Mouse (Mus musculus) hindbrain, postnatal 0 days (tissue): Measurements from ENCODE around the gene Zfp276. TPM values are rescaled to one million over a fixed set of nuclear protein-coding genes. Genes with fewer than 3 reads are reported as not detected.
"Not testable (repeated sequence)": the region's sequence is repeated elsewhere in the genome, so short reads cannot be mapped to it uniquely, and the experiment has no call there.

ENCODE experiments used
- ATAC-seq: fragments of 200-750 bp; cut with Nextera tagmentation; 2 replicates; pipeline ENCODE4 v1.8.0; 2017; ENCODE audit warnings: mild to moderate bottlenecking, moderate TSS enrichment, moderate library complexity
- DNase-seq: peaks from one replicate; pipeline ENCODE4 v3.0.0-alpha.2; 2015; ENCODE audit warnings: low spot score
- H3K27ac ChIP-seq: fragments of 300-500 bp; sonication (generic); 2 replicates; pipeline ENCODE4 v1.5.1; 2014; ENCODE audit warnings: mild to moderate bottlenecking
- H3K27me3 ChIP-seq: fragments of 300-500 bp; sonication (generic); 2 replicates; pipeline ENCODE4 v1.6.1; 2014; ENCODE audit warnings: low read length, mixed read lengths; ENCODE audit not compliant: insufficient read depth
- H3K36me3 ChIP-seq: fragments of 300-500 bp; sonication (generic); 2 replicates; pipeline ENCODE4 v1.6.1; 2014; ENCODE audit warnings: low read length, mixed read lengths; ENCODE audit not compliant: insufficient read depth
- H3K4me1 ChIP-seq: fragments of 300-500 bp; sonication (generic); 2 replicates; pipeline ENCODE4 v1.6.1; 2014; ENCODE audit warnings: antibody characterized with exemption, low read length, mixed read lengths; ENCODE audit not compliant: insufficient read depth
- H3K4me2 ChIP-seq: fragments of 300-500 bp; sonication (generic); 2 replicates; pipeline ENCODE4 v1.6.1; 2014; ENCODE audit warnings: low read depth, mild to moderate bottlenecking, low read length, moderate library complexity, mixed read lengths
- H3K4me3 ChIP-seq: fragments of 300-500 bp; sonication (generic); 2 replicates; pipeline ENCODE4 v1.5.1; 2014; ENCODE audit warnings: low read length
- H3K9ac ChIP-seq: fragments of 300-500 bp; sonication (generic); replicated peaks from 2 replicates; pipeline ENCODE4 v1.6.1; 2014; ENCODE audit warnings: mild to moderate bottlenecking, low read length, moderate library complexity, mixed read lengths
- H3K9me3 ChIP-seq: fragments of 300-500 bp; sonication (generic); 2 replicates; pipeline ENCODE4 v1.6.1; 2016; ENCODE audit warnings: low read length, mixed read lengths
- CTCF ChIP-seq: IDR thresholded peaks from 2 replicates; pipeline ENCODE4 v1.5.1; 2016; ENCODE audit warnings: antibody characterized with exemption, control low read depth, low read depth
- WGBS: fragments of 180-500 bp; shearing (Covaris S2); extraction: QIAGEN DNeasy Blood & Tissue Kit; methylation state at CpG from one replicate; pipeline ENCODE4 v1.1.7; 2014; 5-methylcytosine and 5-hydroxymethylcytosine counted together
- polyA plus RNA-seq: library from polyadenylated mRNA; unstranded; fragments of >200 nt; fragmentation: Nextera tagmentation; extraction: Ambion mirVana; gene quantifications from 2 replicates; pipeline ENCODE4 v1.2.1, GENCODE M21; 2015
- total RNA-seq: library from RNA; depleted of rRNA; stranded (reverse); fragments of >200 nt; gene quantifications from 2 replicates; pipeline ENCODE4 v1.2.3, GENCODE M21; 2014

Zfp276 gene
- total and polyA plus RNA-seq, 2 experiments from 2014 or later = 16.9 to 42.9 TPM

DNA sequence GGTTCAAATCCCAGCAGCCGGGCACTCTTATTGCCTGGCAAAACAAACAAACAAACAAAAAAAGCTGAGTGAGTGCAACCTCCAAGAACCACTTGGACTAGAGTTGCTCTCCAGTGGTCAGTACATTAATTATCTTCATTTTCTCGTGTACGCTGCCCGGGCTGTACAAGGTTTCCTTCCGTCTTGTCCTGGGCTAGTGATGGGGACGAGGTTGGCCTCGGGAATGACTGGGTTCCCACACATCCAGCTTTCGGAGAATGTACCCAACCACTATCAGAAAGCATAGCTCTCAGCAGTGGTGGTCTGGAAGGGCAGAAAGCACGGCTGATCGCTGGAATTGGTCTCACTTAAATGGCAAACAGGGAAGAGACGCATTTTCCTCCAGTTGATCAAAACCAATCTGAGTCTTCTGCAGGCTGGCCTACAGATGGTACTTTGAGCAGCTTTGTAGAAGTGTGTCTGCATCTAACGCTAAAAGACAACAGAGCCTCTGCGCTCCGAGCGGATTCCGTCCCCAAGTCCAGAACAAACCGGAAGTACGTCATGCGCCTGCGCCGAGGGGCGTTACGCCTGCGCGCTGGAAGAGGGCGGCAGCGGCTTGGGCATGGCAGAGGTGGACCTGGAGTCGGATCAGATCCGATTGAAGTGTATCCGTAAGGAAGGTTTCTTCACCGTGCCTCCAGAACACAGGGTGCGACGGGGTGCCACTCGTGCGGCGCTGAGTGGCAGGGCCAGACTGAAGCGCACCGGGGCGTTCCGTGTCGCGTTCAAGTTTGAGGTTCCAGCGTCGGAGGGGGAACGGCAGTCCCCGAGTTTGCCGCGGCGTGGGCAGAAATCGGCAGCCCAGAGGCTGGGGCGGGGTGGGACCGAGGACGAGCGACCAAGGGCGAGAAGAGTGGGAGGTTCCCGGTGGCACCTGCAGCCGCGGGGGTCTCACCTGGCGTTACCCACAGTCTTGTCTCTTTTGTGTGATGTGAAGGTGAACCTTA, 29.4 kb upstream of the Zfp276 start, which contains the start of gene Cdk10:
Gene Cdk10 (plus strand): TSS at position 565 of the 989 bp plus-strand sequence.
- Histone ChIP-seq H3K36me3 (0 out of 2 replicates have a peak, but pooled peaks cover 7% of the 10 kb centered on the region), H3K27me3 (no peaks in the 10 kb centered on the region), H3K4me2 (peak within 1 kb of the TSS; percentile 99), H3K27ac (peak within 1 kb of the TSS; percentile 89), H3K4me1 (peaks cover 8% of the 10 kb centered on the region), H3K4me3 (peak within 1 kb of the TSS; percentile 81), H3K9ac (peak within 1 kb of the TSS; percentile 80), H3K9me3 (no peaks in the 10 kb centered on the region)
- peak; percentile 97 for DNase-seq
- 4% methylated on average over 59 of the region's 59 CpGs for WGBS
- peak; percentile 21; the same call in 1 of the 2 replicates for TF ChIP-seq CTCF
- ATAC-seq = peak; percentile 93

DNA sequence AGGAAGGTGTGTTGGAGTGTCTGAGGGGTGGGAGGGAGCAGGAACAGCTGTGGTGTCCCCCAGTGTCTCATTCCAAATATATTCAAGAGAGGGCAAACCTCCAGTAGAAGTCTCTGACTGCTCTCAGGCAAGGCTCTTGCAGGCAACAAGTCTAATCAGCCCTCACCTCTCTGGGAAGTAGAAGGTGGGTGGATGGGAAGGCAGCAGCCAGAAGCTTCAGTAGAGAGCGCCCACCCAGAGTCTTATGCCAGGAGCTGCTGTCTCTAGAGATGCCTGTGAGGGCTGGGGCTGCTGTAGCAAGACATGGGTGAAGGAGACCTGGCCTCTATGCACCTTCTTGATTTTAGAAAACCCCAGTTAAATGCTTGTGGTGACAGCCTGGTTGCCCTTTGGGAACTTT, 25.6 kb upstream of the Zfp276 start:
- Histone ChIP-seq H3K9ac (no peak overlapping the region), H3K4me1 (peaks cover 8% of the 10 kb centered on the region), H3K36me3 (0 out of 2 replicates have a peak, but pooled peaks cover 7% of the 10 kb centered on the region), H3K9me3 (no peaks in the 10 kb centered on the region), H3K27me3 (no peaks in the 10 kb centered on the region), H3K4me3 (no peak overlapping the region), H3K27ac (no peak overlapping the region), H3K4me2 (no peak overlapping the region)
- DNase-seq = no peak
- 95% methylated on average over 1 of the region's 1 CpGs for WGBS
- ATAC-seq = no peak
- TF ChIP-seq CTCF = no peak

DNA sequence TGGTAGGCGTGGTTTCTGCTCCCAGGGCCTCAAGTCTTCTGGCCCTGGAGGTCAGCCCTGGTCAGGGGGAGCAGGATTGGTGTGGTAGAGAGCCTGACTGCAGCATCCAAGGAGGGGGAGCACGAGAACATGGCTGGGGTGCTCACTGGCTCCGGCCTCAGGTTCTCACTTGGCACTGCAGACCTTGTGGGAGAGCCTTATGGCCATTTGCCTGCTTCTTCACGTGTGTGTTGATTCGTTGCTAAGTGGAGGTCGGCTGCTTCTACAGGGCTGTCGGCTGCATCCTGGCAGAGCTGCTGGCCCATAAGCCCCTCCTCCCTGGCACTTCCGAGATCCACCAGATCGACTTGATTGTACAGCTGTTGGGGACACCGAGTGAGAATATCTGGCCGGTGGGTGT, 23.7 kb upstream of the Zfp276 start:
- H3K9ac ChIP-seq, H3K27ac ChIP-seq, H3K27me3 ChIP-seq, DNase-seq, H3K4me2 ChIP-seq, H3K4me1 ChIP-seq, H3K4me3 ChIP-seq, H3K36me3 ChIP-seq, H3K9me3 ChIP-seq, ATAC-seq: not testable (repeated sequence)
- WGBS = 75% methylated on average over 10 of the region's 11 CpGs

DNA sequence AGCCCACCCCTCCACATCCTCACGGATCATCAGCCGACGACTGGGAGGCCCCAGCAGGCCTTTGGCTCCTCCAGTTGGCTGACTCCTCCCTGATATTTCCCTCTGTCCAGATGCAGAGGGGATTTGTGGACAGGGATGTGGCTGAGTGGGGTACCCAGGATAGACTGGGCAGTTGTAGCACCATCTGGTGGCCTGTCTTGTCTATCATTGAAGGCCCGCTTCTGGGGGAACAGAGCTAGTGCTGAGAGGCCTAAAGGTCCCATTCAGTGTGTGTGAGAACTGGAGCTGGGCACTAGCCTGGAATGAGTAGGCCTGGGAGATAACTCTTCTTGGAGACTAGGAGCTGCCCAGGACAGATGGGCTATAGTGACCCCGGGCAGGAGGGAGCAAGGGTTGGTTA, 22.3 kb upstream of the Zfp276 start:
- 55% methylated on average over 5 of the region's 5 CpGs for WGBS
- ATAC-seq = no peak
- H3K9me3 ChIP-seq = no peaks in the 10 kb centered on the region
- no peak overlapping the region for H3K4me3 ChIP-seq
- H3K27ac ChIP-seq = no peak overlapping the region
- TF ChIP-seq CTCF = peak; percentile 53
- DNase-seq = peak; percentile 46
- H3K9ac ChIP-seq = no peak overlapping the region
- 0 out of 2 replicates have a peak, but pooled peaks cover 7% of the 10 kb centered on the region for H3K36me3 ChIP-seq
- no peak overlapping the region for H3K4me2 ChIP-seq
- H3K4me1 ChIP-seq = peaks cover 15% of the 10 kb centered on the region
- no peaks in the 10 kb centered on the region for H3K27me3 ChIP-seq

DNA sequence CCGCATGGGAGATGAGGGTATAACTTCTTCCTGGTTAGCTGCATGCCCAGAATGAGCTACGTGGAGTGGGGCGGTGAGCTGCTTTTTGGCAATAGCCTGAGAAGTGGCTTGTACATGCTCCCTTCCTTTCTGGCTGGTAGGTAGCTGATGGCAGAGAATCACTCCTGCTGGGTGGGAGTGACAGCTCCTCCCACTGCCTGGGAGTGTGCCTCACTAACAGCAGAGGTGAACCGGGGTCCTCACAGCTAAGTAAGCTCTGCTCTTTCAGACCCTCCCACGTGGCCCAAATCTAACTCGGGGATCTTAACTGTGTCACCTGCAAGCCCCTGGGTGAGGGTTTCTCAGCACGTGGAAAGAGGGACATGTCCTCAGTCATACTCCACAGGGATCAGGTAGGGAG, 21.4 kb upstream of the Zfp276 start:
- Histone ChIP-seq H3K36me3 (0 out of 2 replicates have a peak, but pooled peaks cover under 1% of the 10 kb centered on the region), H3K4me1 (peaks cover 15% of the 10 kb centered on the region), H3K9me3 (no peaks in the 10 kb centered on the region), H3K9ac (no peak overlapping the region), H3K4me2 (no peak overlapping the region), H3K27ac (no peak overlapping the region), H3K4me3 (no peak overlapping the region), H3K27me3 (no peaks in the 10 kb centered on the region)
- TF ChIP-seq CTCF = no peak
- ATAC-seq (no peak), DNase-seq (no peak)
- WGBS = 36% methylated on average over 7 of the region's 7 CpGs

DNA sequence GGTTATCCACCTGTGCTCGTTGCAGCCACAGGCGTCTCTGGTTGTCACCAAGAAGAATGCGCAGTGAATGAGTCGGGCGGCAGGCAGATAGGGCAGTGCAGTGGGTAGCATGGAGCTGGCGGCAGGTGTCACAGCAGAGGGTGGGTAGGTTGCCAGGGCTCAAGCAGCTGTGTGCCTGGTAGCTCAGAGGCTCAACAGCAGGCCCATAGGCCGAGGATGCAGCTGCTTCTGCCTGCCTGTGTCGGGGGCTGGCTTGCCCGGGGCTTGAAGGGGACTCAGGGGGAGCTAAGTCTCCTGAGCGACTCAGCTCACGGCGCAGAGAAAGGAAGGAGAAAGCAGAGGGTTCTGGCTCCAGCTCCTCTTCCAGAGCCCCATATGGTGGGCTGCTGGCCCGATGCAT, 20.7 kb upstream of the Zfp276 start:
- Histone ChIP-seq H3K9ac (no peak overlapping the region), H3K36me3 (no peaks in the 10 kb centered on the region), H3K9me3 (no peaks in the 10 kb centered on the region), H3K27me3 (no peaks in the 10 kb centered on the region), H3K4me2 (no peak overlapping the region), H3K4me1 (peaks cover 15% of the 10 kb centered on the region), H3K4me3 (no peak overlapping the region), H3K27ac (no peak overlapping the region)
- TF ChIP-seq CTCF = no peak
- 44% methylated on average over 12 of the region's 13 CpGs for WGBS
- no peak for ATAC-seq
- peak; percentile 28 for DNase-seq

DNA sequence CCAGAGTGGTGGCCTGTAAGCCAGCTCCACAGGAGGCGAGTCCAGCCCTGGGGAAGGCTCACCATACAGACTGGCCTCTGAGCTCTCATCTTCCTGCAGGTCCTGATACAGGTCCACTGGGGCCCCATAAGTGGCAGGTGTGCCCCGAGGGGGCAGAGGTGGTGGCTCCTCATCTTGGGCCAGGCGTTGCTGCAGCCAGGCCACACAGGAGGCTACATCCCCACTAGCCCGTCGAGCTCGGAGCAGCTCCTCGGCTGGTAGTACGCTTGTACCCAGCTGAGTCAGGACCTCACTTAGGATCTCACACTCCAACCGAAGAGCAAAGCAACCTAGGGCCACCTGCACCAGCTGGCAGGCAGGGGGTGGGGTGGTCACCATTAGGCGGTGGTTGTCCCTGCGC, 20.2 kb upstream of the Zfp276 start:
- no peak overlapping the region for H3K9ac ChIP-seq
- TF ChIP-seq CTCF = no peak
- no peaks in the 10 kb centered on the region for H3K36me3 ChIP-seq
- no peak overlapping the region for H3K4me2 ChIP-seq
- DNase-seq (no peak), ATAC-seq (no peak)
- no peak overlapping the region for H3K27ac ChIP-seq
- no peaks in the 10 kb centered on the region for H3K9me3 ChIP-seq
- no peak overlapping the region for H3K4me3 ChIP-seq
- no peaks in the 10 kb centered on the region for H3K27me3 ChIP-seq
- peaks cover 15% of the 10 kb centered on the region for H3K4me1 ChIP-seq
- 79% methylated on average over 11 of the region's 11 CpGs for WGBS
